14 mouse cellular contexts compared by ENCODE assay signal in the genomic region with DNA sequence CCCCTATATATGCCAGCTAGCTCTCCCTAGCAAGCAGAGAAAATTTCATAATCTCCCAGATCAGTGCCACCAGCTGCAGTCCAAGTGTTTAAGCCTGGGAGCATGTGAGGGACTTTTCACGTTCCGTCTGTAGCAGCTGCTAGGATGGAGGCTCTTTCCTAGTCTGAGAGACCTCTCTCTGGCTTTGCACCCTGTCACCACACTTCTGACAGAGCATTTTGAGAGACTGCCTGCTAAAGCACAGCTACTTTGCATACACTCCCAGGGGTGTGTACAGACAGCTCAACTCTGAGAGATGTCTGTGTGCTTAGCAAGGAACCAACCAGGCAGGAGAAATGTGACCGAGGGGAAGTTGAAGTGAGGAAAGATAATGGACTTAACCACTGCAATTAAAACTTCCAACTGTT. TPM values are rescaled to one million over a fixed set of nuclear protein-coding genes. Genes with fewer than 3 reads are reported as not detected.
A peak's percentile ranks its signal among the peaks of the same experiment; 100 is the strongest.
DNase-seq lines count a peak whose midpoint lies in the region; ATAC-seq and TF ChIP-seq lines count a peak whose summit lies in the region.
"Had no signal": no experiment of that assay in that cellular context is flagged by ENCODE, and none has a peak within 500 bp of the region (broad histone marks: within the 10 kb centered on the region; RNA-seq: fewer than 3 reads in every experiment).

No protein-coding gene starts in this region.

- H3K4me1 ChIP-seq in heart, adult 2 months (ENCODE audit: control insufficient read depth, insufficient read depth, low read length), result no peaks in the 10 kb centered on the region; the same call in 1 of the 2 replicates

- no peak overlapping the region for H3K27ac ChIP-seq in heart, adult 2 months
- H3K27ac ChIP-seq: hindbrain, postnatal 0 days; kidney, postnatal 0 days had no signal

- no peak for TF ChIP-seq POLR2A in heart, adult 2 months (IDR thresholded peaks at IDR 0.05; ENCODE audit: insufficient read depth, low read depth, low read length)

- peak; percentile 36 for DNase-seq in heart, adult 11 months
- no peak for DNase-seq in heart, adult 2 months
- peak; percentile 69 for DNase-seq in A20 (ENCODE audit: low read depth, low spot score)
- peak; percentile 36 for DNase-seq in ZHBTc4 (ENCODE audit: low read depth, low spot score)
- DNase-seq in yolk sac, embryonic 10.5 days (ENCODE audit: low spot score), result no peak
- no peak for DNase-seq in gastrocnemius, adult 18-20 months (ENCODE audit: low spot score)
- DNase-seq in T-cell, adult 2 months (ENCODE audit: low spot score), result no peak
- DNase-seq: cerebellum, adult 9-11 months; gastrocnemius, postnatal 14 days; thymus, adult 18-20 months had no signal

- H3K9ac ChIP-seq in heart, adult 2 months (ENCODE audit: low read depth, low read length), result no peak overlapping the region

- no peaks in the 10 kb centered on the region for H3K27me3 ChIP-seq in heart, adult 2 months (ENCODE audit: control insufficient read depth, insufficient read depth, low read length)

- TF ChIP-seq EP300 in heart, adult 2 months (IDR thresholded peaks at IDR 0.05; ENCODE audit: insufficient read depth, low read depth, low read length), result no peak

- peak; percentile 33; the same call in 1 of the 2 replicates for ATAC-seq in megakaryocyte, adult 5-6 weeks (ENCODE audit: poor library complexity, severe bottlenecking)
- ATAC-seq: hindbrain, postnatal 0 days; midbrain, embryonic 16.5 days had no signal

- H3K79me2 ChIP-seq in heart, adult 2 months (replicated peaks; ENCODE audit: control insufficient read depth, insufficient read depth, low read length), result no peaks in the 10 kb centered on the region

- WGBS in heart, adult 2 months, result 56% methylated on average over 3 of the region's 3 CpGs

- H3K4me3 ChIP-seq in heart, adult 2 months, result no peak overlapping the region

- H3K36me3 ChIP-seq in heart, adult 2 months (ENCODE audit: control insufficient read depth, insufficient read depth, low read length), result no peaks in the 10 kb centered on the region

- TF ChIP-seq CTCF in heart, adult 2 months (IDR thresholded peaks at IDR 0.05), result no peak

- intact Hi-C loops in heart, adult 2 months (cut with DNase I), result no loop called here

RNA-seq across cellular contexts. Expression of a gene that starts 32.0 kb away (rescaled TPM):
- 10 to 100 TPM; 66.6 to 66.7 TPM for total RNA-seq in heart, adult 2 months (2021)
- 10.5 and 21.2 TPM in 2 replicates for polyA plus RNA-seq in heart, adult 2 months (2012; rRNA removed)
- 369 and 375 TPM in 2 replicates for total RNA-seq in megakaryocyte, adult 5-6 weeks (2015)
- 346 and 431 TPM in 2 replicates for total RNA-seq in megakaryocyte, adult 5-6 weeks (2017)
- 10 to 100 TPM; 63.4 to 69.3 TPM for total RNA-seq in gastrocnemius, adult 18-20 months (2021)

Comparison
In these comparisons a context has a peak if more than half of its experiments do, and no peak if none do; other contexts are left out.
1. DNase-seq: peak in heart, adult 11 months (single experiment), A20 (single experiment) and ZHBTc4 (single experiment); none in heart, adult 2 months (0 of 2), yolk sac, embryonic 10.5 days (single experiment), gastrocnemius, adult 18-20 months (single experiment) and T-cell, adult 2 months (single experiment).
2. RNA of a gene that starts 32.0 kb away (total RNA-seq): 346 to 431 TPM in megakaryocyte, adult 5-6 weeks; 63.4 to 69.3 TPM in gastrocnemius, adult 18-20 months and 66.6 to 66.7 TPM in heart, adult 2 months; every median in the first group is over 4 times any median in the second.